Mouse (Mus musculus) frontal cortex, adult (tissue): ENCODE measurements at regions not wholly inside any gene's neighbourhood (a gene's known extent, or its start where the extent isn't known, plus 50 kb on each side); places are given as distances from the start of the nearest gene placed in this dataset.

Source experiments
- ATAC-seq: cut with Nextera tagmentation; 2 replicates; pipeline ENCODE4 v1.9.2; 2017; ENCODE audit warnings: mild to moderate bottlenecking, moderate library complexity, mixed read lengths; ENCODE audit not compliant: low TSS enrichment

DNA sequence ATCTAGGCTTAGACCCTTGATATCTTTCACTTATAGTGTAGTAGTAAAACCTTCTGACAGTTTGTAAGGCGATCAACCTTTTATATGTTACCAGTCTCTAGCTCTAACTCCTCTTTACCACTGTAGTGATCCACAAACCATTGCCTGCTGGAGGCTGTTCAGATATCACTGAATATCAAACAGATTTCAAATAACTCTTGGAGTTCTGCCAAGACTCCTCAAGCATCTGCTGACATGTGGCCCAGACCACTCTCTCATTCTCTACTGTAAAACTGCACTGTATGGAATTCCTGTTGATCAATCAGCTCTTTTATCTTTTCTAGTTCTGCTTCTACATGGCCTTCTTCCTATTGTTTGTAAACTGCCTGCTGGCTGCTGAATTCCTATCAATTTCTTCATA lies 389.2 kb downstream of the Lrfn5 start:
- no peak for ATAC-seq

DNA sequence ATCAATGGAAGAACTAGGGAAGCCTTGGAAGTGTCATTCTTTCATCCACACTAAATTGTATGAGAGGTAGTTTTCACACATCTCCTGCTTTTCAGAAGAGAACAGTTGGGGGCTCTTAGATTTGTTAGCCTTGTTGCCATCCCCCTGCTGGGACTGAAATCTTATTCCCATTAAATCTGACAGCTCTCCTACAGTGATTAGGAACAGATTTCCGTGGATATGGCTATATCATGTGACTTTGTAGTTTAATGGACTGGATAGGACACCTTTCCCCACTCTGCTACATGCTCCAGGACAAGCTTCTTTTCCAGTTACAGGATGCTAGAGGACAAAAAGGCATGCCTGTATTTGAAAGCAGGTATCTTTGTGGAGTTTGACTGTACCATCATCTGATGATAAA lies 400.4 kb downstream of the Lrfn5 start:
- ATAC-seq: no peak

DNA sequence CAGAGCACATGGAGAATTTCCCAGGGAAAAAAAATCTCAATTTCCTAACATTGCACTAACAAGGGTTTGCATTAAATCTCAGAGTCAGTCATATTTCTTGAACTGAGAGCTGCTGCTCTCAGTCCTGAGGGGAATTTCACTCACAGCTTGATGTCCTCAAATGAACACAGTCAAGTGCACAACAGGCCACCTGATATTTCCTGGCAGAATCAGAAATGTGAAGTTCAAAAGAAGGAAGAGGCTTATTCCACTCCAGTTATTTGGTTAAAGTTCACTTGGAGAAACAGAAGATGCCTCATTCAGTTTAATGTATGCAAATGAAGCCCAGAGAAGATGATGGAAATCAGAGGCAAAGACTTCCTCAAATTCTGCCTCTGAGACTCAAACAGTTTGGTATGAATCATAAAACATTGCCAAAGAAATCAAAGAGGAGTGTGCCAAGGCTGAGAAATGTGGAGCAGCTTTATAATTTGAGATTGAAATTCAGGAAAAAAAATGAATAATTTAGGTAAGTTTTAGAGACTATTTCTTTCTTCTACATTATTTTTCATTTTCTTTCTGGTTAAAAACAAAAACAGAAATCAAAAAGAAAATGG lies 402.4 kb downstream of the Lrfn5 start:
- ATAC-seq: peak; percentile 59
